Mouse (Mus musculus) left cerebral cortex, adult 9 months (tissue): Measurements from ENCODE around the gene Acot12.
"Not testable (repeated sequence)": the region's sequence is repeated elsewhere in the genome, so short reads cannot be mapped to it uniquely, and the experiment has no call there.

Experiments
- DNase-seq, 2 experiments: peaks; one replicate each; pipeline ENCODE4 v3.0.0; 2022; ENCODE audit warnings: low spot score in 2 of 2

Acot12 gene

GRCm38 (mm10) chr13:91759791-91760190 lies 18.5 kb downstream of the Acot12 start:
- DNase-seq: no peak

DNA sequence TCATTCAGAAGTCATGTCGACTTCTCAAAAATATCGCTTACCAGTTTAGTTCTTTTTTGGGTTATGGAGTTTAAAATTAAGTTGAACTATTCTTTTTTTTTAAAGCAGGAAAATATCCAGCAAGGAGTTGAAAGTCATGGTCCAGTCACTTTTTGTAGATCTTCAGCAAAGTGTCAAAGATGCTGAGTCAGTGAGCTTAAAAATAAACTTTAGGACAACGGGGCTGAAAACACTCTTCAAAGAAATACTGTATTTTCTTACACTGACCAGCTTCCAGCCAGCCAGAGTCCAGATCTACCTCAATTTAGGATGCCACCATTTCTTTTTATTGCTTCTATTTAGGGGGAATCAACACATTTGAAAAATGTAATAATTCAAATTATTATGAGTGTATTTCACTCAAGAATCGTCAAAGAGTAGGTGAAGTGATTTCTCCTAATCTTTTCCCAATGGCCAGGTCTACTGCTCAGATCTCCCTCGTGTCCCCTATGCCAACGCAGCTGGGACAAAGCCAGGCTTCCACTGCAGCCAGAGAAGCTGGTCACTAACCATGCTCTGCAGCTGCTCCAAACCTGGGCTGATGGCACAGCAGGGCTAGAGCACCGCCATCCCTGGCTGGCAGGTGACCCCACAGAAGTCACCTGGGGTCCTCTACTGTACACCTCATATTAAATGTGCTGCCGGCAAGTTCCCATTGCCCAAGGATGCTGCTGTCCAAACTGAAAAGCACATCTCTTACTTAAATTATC lies 19.2 kb downstream of the Acot12 start:
- DNase-seq: no peak

DNA sequence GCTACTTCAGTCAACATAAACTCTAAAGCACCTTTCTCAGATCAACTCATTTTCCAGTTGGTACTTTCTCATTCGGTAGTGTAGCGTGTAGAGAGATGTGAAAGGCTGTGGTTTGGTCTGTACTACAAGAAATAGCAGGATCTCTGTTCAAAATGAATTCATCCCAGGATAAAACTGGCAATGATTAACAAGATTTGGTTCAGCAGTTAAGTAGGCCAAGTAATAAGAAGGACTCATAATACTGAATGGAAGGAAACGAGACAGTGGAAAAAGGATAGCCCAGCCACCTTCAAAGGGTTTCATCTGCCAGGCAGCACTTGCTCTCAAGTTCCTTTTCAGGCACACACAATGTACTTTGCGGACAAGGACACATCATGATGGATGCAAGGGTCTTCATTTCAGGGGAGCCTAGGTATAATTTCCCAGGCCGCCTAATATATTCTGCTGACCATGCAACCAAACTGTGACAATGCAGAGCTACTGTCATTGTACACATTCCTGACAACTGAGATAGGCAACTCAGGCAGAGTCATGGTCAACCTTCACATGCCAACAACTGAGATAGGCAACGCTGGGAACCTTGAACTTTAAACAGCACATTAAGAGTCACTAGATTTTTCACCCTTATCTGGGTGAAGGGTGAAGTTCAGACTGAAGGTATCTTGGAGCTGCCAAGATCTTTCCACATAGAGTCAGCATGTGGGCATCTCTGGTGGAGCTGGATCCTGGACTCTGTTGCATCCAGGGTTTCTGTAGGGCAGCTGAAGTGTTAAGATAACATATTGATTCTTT lies 20.5 kb downstream of the Acot12 start:
- no peak for DNase-seq

DNA sequence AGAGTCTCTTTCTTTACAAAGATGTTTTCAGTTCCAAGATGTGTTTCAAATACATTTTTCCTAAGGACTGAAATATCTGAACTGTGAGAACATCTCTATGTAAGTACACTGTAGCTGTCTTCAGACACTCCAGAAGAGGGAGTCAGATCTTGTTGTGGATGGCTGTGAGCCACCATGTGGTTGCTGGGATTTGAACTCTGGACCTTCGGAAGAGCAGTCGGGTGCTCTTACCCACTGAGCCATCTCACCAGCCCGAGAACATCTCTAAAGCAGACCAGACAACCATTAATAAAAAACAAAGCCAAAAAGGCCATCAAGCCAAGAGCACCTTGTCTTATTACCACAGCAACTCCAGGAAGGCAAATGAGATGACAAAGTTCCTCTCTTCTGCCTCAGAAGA lies 22.3 kb downstream of the Acot12 start:
- not testable (repeated sequence) for DNase-seq

DNA sequence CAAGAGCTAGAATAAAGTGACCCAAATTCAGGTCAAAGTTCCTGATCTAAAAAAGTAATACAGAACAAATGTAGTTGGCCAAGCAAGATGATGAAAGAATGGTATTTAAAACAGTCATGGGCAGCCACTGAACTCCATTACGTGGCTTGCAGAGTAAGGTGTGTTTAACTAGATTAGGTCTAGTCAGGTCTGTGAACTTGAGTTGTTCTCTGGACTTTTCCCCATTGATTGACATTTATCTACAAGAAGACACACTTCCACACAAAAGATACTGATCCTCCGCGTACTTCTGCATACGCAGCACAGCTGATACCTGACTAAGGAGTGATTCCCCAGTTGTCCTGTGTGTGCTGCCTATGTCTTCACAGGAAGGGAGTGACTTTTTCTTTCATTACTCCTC lies 24.3 kb downstream of the Acot12 start:
- no peak for DNase-seq

GRCm38 (mm10) chr13:91768683-91769651 lies 27.7 kb downstream of the Acot12 start:
- DNase-seq: no peak

DNA sequence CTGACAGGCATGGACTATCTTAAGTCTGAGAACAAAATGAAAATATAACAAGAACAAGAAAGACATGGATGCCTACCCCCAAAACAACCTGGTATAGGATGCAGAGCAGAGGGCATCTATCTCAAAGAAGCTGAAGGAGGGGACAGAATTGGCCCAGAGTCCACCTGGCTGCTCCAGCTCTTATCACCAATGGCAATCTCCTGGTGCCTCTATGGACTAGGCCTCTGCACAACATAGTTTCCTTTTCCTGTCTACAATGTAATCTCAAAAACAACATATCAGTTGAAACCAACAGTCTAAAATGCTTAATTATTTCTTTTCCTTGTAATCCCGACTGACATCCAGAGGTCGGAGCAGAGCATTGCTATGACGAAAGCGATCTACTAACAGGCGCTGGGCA lies 36.8 kb downstream of the Acot12 start:
- no peak for DNase-seq

- no peak for DNase-seq
These were observed 38.6 kb downstream of the Acot12 start for GRCm38 (mm10) chr13:91779892-91780291.

DNA sequence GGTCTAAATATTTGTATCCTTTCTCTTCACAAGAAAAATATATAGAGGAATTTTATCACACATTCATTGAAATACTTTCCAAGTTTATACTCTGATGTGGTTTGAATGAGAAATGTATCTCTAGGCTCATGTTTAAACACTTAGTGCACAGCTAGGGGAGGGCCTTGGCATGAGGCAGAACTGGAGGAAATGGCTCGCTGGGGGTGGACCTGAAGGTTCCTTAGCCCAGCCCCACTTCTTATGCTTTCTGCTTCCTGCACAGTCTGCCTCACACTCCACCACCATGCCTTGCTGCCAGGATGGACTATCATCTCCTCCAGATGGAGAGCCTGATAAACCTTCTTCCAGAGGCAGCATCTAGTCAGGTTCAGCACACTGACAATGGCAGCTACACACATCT lies 50.7 kb downstream of the Acot12 start:
- no peak for DNase-seq

- DNase-seq: no peak
These were observed 53.7 kb downstream of the Acot12 start for GRCm38 (mm10) chr13:91794926-91795436.

DNA sequence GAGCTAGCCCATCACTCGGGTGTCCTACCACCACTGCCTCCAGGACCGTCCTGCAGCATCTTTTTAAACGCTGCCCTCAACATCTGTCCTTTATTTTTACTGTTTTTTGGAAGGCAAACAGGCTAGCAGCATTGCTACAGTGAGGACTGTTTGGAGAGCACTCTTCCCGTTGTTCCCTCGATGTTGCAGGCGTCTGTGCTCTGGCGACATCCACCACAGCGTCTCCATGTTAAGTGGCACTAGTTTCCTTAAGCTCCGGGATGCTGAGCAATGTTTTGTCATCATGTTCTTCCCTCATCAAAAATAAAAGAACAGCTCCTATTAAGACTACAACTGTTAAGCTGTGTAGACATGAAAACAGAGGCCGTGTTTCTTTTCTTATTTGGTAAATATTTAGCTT lies 54.3 kb downstream of the Acot12 start:
- no peak for DNase-seq

DNA sequence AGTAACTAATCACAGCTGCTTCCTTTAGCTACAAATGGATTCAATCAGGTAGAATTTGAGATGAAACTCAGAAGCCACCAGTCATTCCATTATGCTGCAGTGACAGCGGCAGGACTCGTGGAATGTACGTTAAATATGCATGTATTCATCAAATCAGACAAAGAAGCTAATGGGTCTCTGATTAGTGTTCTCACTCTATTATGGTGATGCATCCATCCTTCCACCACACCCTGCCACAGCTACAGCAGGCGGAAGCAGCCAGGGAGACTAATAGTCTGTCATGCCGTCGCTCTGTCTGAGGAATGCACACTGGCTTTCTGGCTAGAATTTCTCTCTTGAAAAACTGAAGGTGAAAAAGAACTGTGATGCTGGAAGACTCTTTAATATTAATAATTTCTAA lies 54.7 kb downstream of the Acot12 start:
- no peak for DNase-seq

DNA sequence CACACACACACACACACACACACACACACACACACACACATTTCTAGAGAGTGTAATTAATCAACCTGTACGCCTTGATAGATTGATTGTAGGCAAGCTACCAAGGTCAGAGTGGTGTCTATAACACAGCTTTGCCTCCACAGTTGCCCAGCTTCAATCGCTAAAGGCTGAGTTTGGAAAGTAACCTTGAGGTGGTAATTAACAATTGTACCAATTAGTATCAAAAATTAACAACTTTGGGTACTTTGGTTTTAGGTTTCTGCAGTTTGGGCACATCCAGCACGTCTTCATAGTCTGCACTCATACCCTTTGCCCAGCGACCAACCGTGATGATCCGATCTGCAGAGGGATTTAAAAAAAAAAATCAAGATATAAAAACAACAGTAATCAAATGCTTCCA lies 55.6 kb downstream of the Acot12 start:
- DNase-seq: no peak

DNA sequence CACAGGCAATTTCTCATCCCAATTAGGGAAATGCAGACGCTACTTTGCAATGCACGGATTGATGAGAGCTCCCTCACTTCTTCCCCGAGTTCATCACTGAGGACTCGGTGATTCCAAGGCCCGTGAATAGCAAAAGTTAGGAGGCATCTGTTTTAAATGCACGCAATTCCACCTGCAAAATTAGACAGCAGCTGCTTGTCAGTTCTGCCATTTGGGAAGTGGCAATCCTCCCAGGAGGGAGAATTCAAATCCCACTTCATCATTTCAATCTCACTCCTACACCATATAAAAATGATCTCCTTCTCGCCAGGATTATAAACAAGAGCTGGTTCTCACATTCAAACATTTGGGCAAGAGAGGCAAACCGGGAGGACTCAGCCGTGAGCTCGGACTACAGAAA lies 56.1 kb downstream of the Acot12 start:
- DNase-seq: no peak

GRCm38 (mm10) chr13:91801726-91802125 lies 60.4 kb downstream of the Acot12 start:
- DNase-seq: no peak

GRCm38 (mm10) chr13:91807155-91807839 lies 66.0 kb downstream of the Acot12 start, which contains the start of gene Zcchc9:
TSS of gene Zcchc9 (minus strand) at chr13:91807705.
- DNase-seq: peak; percentile 74 to 91

DNA sequence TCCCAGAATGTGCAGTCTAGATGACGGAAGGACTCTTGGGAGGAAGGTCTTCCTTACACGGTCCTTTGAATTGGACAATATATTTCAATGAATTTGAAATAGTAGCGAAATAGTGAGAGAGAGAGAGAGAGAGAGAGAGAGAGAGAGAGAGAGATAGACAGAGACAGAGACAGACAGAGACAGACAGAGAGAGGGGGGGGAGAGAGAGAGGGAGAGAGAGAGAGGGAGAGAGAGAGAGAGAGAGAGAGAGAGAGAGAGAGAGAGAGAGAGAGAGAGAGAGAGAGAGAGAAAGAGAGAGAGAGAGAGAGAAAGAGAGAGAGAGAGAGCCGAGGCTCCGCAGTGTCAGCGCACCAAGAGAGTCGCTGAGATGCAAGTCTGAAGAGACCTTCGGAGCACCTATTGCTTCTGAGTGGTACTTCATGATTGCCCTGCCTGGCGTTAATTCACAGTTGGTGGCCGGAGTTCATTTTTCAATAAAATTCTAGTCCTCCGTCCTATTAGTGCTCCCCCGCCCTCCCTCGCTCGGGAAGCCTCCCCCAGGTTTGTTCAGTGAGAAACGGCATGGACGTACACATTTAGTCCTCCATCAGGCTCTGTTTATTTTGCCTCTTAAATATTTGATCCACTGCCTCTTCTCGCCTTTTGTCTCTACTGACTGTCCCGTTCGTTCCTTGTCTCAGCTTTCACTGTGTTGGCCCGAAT lies 66.7 kb downstream of the Acot12 start:
- no peak for DNase-seq

GRCm38 (mm10) chr13:91809476-91809875 lies 68.2 kb downstream of the Acot12 start:
- no peak for DNase-seq

DNA sequence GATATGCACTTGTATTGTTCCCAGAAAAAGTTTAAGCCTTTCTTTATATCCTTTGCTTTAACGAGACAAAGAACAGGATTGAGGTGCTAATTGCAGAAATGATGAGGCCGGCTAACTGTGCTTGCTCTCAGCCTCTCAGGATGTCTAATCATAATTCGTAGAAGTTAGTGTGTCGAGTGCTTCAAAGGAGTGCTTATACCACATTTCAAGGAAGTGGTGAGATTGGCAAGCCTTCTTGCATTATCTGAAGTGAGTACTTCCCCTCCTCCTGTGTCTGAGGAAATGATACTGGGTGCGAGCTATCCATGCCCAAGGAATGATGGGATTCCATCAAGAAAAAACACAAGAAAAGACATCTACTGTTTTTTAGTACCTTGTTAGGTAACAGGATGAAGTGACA lies 73.4 kb downstream of the Acot12 start:
- no peak for DNase-seq

GRCm38 (mm10) chr13:91823735-91824134 lies 82.4 kb downstream of the Acot12 start:
- DNase-seq: no peak
